Mouse (Mus musculus): ENCODE measurements at regions not wholly inside any gene's neighbourhood (a gene's known extent, or its start where the extent isn't known, plus 50 kb on each side); places are given as distances from the start of the nearest gene placed in this dataset.
A peak's percentile ranks its signal among the peaks of the same experiment; 100 is the strongest.
"Not testable (repeated sequence)": the region's sequence is repeated elsewhere in the genome, so short reads cannot be mapped to it uniquely, and the experiment has no call there.

DNA sequence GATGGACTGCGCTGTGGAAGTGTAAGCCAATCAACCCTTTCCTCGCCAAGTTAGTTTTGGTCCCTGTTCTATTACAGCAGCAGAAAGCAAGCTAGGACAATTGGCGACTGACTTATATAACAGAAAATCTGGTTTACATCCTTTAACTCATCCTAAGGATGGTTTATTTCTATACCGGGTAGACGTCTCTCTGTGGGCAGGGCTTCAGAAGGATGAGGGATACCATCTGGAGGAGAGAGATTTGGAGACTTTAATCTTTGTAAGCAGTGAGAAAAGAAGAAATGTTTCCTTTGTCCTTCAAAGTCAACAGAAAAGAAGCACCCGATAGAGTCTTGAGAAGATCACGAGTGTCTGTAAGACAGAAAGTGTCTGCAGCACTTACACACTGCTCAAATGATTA is 186.4 kb downstream of the Cdca7 start:
- Histone ChIP-seq H3K36me3 (ENCODE audit: control insufficient read depth, insufficient read depth, low read length) (no peaks in the 10 kb centered on the region), H3K4me1 (ENCODE audit: control insufficient read depth, insufficient read depth, low read length) (no peaks in the 10 kb centered on the region), H3K27ac (replicated peaks; ENCODE audit: low read depth, low read length) (no peak overlapping the region), H3K27me3 (ENCODE audit: control insufficient read depth, insufficient read depth, low read length) (no peaks in the 10 kb centered on the region), H3K4me2 (replicated peaks; ENCODE audit: low read depth, low read length, severe bottlenecking) (no peak overlapping the region), H3K4me3 (replicated peaks; ENCODE audit: low read length) (no peak overlapping the region), H3K9me3 (ENCODE audit: control insufficient read depth, low read length) (no peaks in the 10 kb centered on the region), H3K9ac (ENCODE audit: low read depth, low read length, severe bottlenecking) (no peak overlapping the region)
- 85% methylated on average over 7 of the region's 7 CpGs for WGBS
- TF ChIP-seq POLR2A (IDR thresholded peaks at IDR 0.05; ENCODE audit: borderline replicate concordance, extremely low read depth, insufficient read depth, insufficient read length) = no peak
- no peak for DNase-seq (ENCODE audit: low spot score)
- no peak for ATAC-seq (ENCODE audit: low FRiP score, low read depth)

GRCm38 (mm10) chr2:72662979-72663780 is 187.2 kb downstream of the Cdca7 start:
- no peak overlapping the region for H3K4me2 ChIP-seq (replicated peaks; ENCODE audit: low read depth, low read length, severe bottlenecking)
- no peak overlapping the region for H3K4me3 ChIP-seq (replicated peaks; ENCODE audit: low read length)
- H3K9me3 ChIP-seq (ENCODE audit: control insufficient read depth, low read length) = no peaks in the 10 kb centered on the region
- no peaks in the 10 kb centered on the region for H3K4me1 ChIP-seq (ENCODE audit: control insufficient read depth, insufficient read depth, low read length)
- no peak overlapping the region for H3K27ac ChIP-seq (replicated peaks; ENCODE audit: low read depth, low read length)
- 58% methylated on average over 8 of the region's 8 CpGs for WGBS
- DNase-seq (ENCODE audit: low spot score) (no peak), ATAC-seq (ENCODE audit: low FRiP score, low read depth) (no peak)
- no peak for TF ChIP-seq POLR2A (IDR thresholded peaks at IDR 0.05; ENCODE audit: borderline replicate concordance, extremely low read depth, insufficient read depth, insufficient read length)
- H3K9ac ChIP-seq (ENCODE audit: low read depth, low read length, severe bottlenecking) = no peak overlapping the region
- H3K36me3 ChIP-seq (ENCODE audit: control insufficient read depth, insufficient read depth, low read length) = no peaks in the 10 kb centered on the region
- H3K27me3 ChIP-seq (ENCODE audit: control insufficient read depth, insufficient read depth, low read length) = no peaks in the 10 kb centered on the region

GRCm38 (mm10) chr2:72667396-72667795 is 191.4 kb downstream of the Cdca7 start:
- H3K4me2 ChIP-seq (replicated peaks; ENCODE audit: low read depth, low read length, severe bottlenecking); ATAC-seq (ENCODE audit: low FRiP score, low read depth); H3K4me1 ChIP-seq (ENCODE audit: control insufficient read depth, insufficient read depth, low read length); H3K36me3 ChIP-seq (ENCODE audit: control insufficient read depth, insufficient read depth, low read length); H3K9me3 ChIP-seq (ENCODE audit: control insufficient read depth, low read length); H3K4me3 ChIP-seq (replicated peaks; ENCODE audit: low read length); H3K27ac ChIP-seq (replicated peaks; ENCODE audit: low read depth, low read length); H3K9ac ChIP-seq (ENCODE audit: low read depth, low read length, severe bottlenecking); H3K27me3 ChIP-seq (ENCODE audit: control insufficient read depth, insufficient read depth, low read length); DNase-seq (ENCODE audit: low spot score): not testable (repeated sequence)
- WGBS = 96% methylated on average over 16 of the region's 16 CpGs

GRCm38 (mm10) chr2:72672908-72673901 is 197.2 kb downstream of the Cdca7 start:
- no peak overlapping the region for H3K4me2 ChIP-seq (replicated peaks; ENCODE audit: low read depth, low read length, severe bottlenecking)
- no peaks in the 10 kb centered on the region for H3K36me3 ChIP-seq (ENCODE audit: control insufficient read depth, insufficient read depth, low read length)
- DNase-seq (ENCODE audit: low spot score) = no peak
- 50% methylated on average over 13 of the region's 13 CpGs for WGBS
- no peak overlapping the region for H3K9ac ChIP-seq (ENCODE audit: low read depth, low read length, severe bottlenecking)
- TF ChIP-seq POLR2A (IDR thresholded peaks at IDR 0.05; ENCODE audit: borderline replicate concordance, extremely low read depth, insufficient read depth, insufficient read length) = no peak
- H3K9me3 ChIP-seq (ENCODE audit: control insufficient read depth, low read length) = no peaks in the 10 kb centered on the region
- no peak for ATAC-seq (ENCODE audit: low FRiP score, low read depth)
- H3K27ac ChIP-seq (replicated peaks; ENCODE audit: low read depth, low read length) = no peak overlapping the region
- no peak overlapping the region for H3K4me3 ChIP-seq (replicated peaks; ENCODE audit: low read length)
- H3K27me3 ChIP-seq (ENCODE audit: control insufficient read depth, insufficient read depth, low read length) = no peaks in the 10 kb centered on the region
- 0 out of 2 replicates have a peak, but pooled peaks cover 5% of the 10 kb centered on the region for H3K4me1 ChIP-seq (ENCODE audit: control insufficient read depth, insufficient read depth, low read length)

- Histone ChIP-seq H3K4me1 (ENCODE audit: control insufficient read depth, insufficient read depth, low read length) (0 out of 2 replicates have a peak, but pooled peaks cover 5% of the 10 kb centered on the region), H3K9me3 (ENCODE audit: control insufficient read depth, low read length) (no peaks in the 10 kb centered on the region), H3K4me2 (replicated peaks; ENCODE audit: low read depth, low read length, severe bottlenecking) (no peak overlapping the region), H3K36me3 (ENCODE audit: control insufficient read depth, insufficient read depth, low read length) (no peaks in the 10 kb centered on the region), H3K4me3 (replicated peaks; ENCODE audit: low read length) (no peak overlapping the region), H3K27ac (replicated peaks; ENCODE audit: low read depth, low read length) (no peak overlapping the region), H3K27me3 (ENCODE audit: control insufficient read depth, insufficient read depth, low read length) (no peaks in the 10 kb centered on the region), H3K9ac (ENCODE audit: low read depth, low read length, severe bottlenecking) (no peak overlapping the region)
- ATAC-seq (ENCODE audit: low FRiP score, low read depth) (peak; percentile 74), DNase-seq (ENCODE audit: low spot score) (peak; percentile 77)
- 17% methylated on average over 4 of the region's 4 CpGs for WGBS
- no peak for TF ChIP-seq POLR2A (IDR thresholded peaks at IDR 0.05; ENCODE audit: borderline replicate concordance, extremely low read depth, insufficient read depth, insufficient read length)
Observed at GRCm38 (mm10) chr2:72674229-72674628, 198.3 kb downstream of the Cdca7 start.
